Comparison of ENCODE assay signal across 17 mouse cellular contexts in genomic region chr1:173329185-173329584, GRCm38 (mm10). TPM values are rescaled to one million over a fixed set of nuclear protein-coding genes. Genes with fewer than 3 reads are reported as not detected.
A peak's percentile ranks its signal among the peaks of the same experiment; 100 is the strongest.
DNase-seq lines count a peak whose midpoint lies in the region; ATAC-seq and TF ChIP-seq lines count a peak whose summit lies in the region.
"Had no signal": no experiment of that assay in that cellular context is flagged by ENCODE, and none has a peak within 500 bp of the region (broad histone marks: within the 10 kb centered on the region; RNA-seq: fewer than 3 reads in every experiment).

No protein-coding gene starts in this region.

- no peak overlapping the region for H3K9ac ChIP-seq in midbrain, embryonic 14.5 days (replicated peaks; ENCODE audit: low read length)
- no peak overlapping the region for H3K9ac ChIP-seq in midbrain, embryonic 11.5 days (ENCODE audit: low read length)
- H3K9ac ChIP-seq in liver, embryonic 13.5 days: peak overlapping the region; percentile 89
- H3K9ac ChIP-seq: forebrain, embryonic 15.5 days had no signal

- TF ChIP-seq CTCF in gastrocnemius, adult 2 months (IDR thresholded peaks at IDR 0.05): no peak

- no peak for DNase-seq in gastrocnemius, adult 2 months
- DNase-seq in gastrocnemius, postnatal 25 days: no peak
- no peak for DNase-seq in midbrain, embryonic 14.5 days
- no peak for DNase-seq in midbrain, embryonic 11.5 days (ENCODE audit: low spot score, missing footprints)
- DNase-seq in liver, embryonic 13.5 days: peak; percentile 68
- DNase-seq in skeletal muscle tissue, adult 2 months (ENCODE audit: low read depth, low spot score): peak; percentile 28
- no peak for DNase-seq in embryonic facial prominence, embryonic 10.5 days (ENCODE audit: low spot score)
- DNase-seq in spleen, postnatal 14 days (ENCODE audit: low spot score in 2 of 2): no peak
- DNase-seq: adrenal gland, adult 8-10 months; cerebellum, adult 11 months; heart, adult 18-20 months; kidney, adult 18-20 months had no signal

- H3K27ac ChIP-seq in gastrocnemius, adult 2 months: 0 out of 2 replicates have a peak overlapping the region, but pooled peaks have one; percentile 28
- peak overlapping the region; percentile 54; the same call in 1 of the 2 replicates for H3K27ac ChIP-seq in midbrain, embryonic 14.5 days (replicated peaks; ENCODE audit: low read depth, low read length)
- H3K27ac ChIP-seq in midbrain, embryonic 11.5 days (ENCODE audit: low read depth, low read length): no peak overlapping the region
- peak overlapping the region; percentile 98 for H3K27ac ChIP-seq in liver, embryonic 13.5 days
- H3K27ac ChIP-seq in embryonic facial prominence, embryonic 10.5 days (replicated peaks): no peak overlapping the region
- H3K27ac ChIP-seq: forebrain, embryonic 15.5 days had no signal

- no peaks in the 10 kb centered on the region for H3K9me3 ChIP-seq in midbrain, embryonic 14.5 days (ENCODE audit: control insufficient read depth, low read length)
- no peaks in the 10 kb centered on the region for H3K9me3 ChIP-seq in midbrain, embryonic 11.5 days (ENCODE audit: control insufficient read depth, low read length)
- no peaks in the 10 kb centered on the region for H3K9me3 ChIP-seq in liver, embryonic 13.5 days (replicated peaks)
- no peaks in the 10 kb centered on the region for H3K9me3 ChIP-seq in embryonic facial prominence, embryonic 10.5 days
- H3K9me3 ChIP-seq: forebrain, embryonic 15.5 days had no signal

- peak; percentile 15; the same call in 1 of the 2 replicates for ATAC-seq in midbrain, embryonic 14.5 days (ENCODE audit: low FRiP score, low TSS enrichment)
- ATAC-seq in midbrain, embryonic 11.5 days (ENCODE audit: low FRiP score): no peak
- peak; percentile 39 for ATAC-seq in liver, embryonic 13.5 days (ENCODE audit: low read depth)
- ATAC-seq: lung, postnatal 0 days had no signal

- intact Hi-C loops in gastrocnemius, adult 2 months (cut with DNase I): no loop called here

- H3K4me3 ChIP-seq in gastrocnemius, adult 2 months: no peak overlapping the region
- H3K4me3 ChIP-seq in midbrain, embryonic 14.5 days (replicated peaks; ENCODE audit: low read depth, low read length): no peak overlapping the region
- H3K4me3 ChIP-seq in midbrain, embryonic 11.5 days (ENCODE audit: low read depth, low read length): no peak overlapping the region
- H3K4me3 ChIP-seq in liver, embryonic 13.5 days (replicated peaks): peak overlapping the region; percentile 78
- no peak overlapping the region for H3K4me3 ChIP-seq in embryonic facial prominence, embryonic 10.5 days
- H3K4me3 ChIP-seq: forebrain, embryonic 15.5 days; myocyte had no signal

- no peak overlapping the region for H3K4me2 ChIP-seq in midbrain, embryonic 14.5 days (ENCODE audit: low read length)
- H3K4me2 ChIP-seq in midbrain, embryonic 11.5 days: no peak overlapping the region
- H3K4me2 ChIP-seq in liver, embryonic 13.5 days: peak overlapping the region; percentile 78
- H3K4me2 ChIP-seq: forebrain, embryonic 15.5 days had no signal

- no peaks in the 10 kb centered on the region for H3K4me1 ChIP-seq in midbrain, embryonic 14.5 days (ENCODE audit: control insufficient read depth, insufficient read depth, low read length)
- no peaks in the 10 kb centered on the region for H3K4me1 ChIP-seq in midbrain, embryonic 11.5 days (ENCODE audit: control insufficient read depth, insufficient read depth, low read length)
- peaks cover 88% of the 10 kb centered on the region for H3K4me1 ChIP-seq in liver, embryonic 13.5 days (replicated peaks)
- H3K4me1 ChIP-seq in embryonic facial prominence, embryonic 10.5 days: no peaks in the 10 kb centered on the region

- H3K36me3 ChIP-seq in midbrain, embryonic 14.5 days (ENCODE audit: control insufficient read depth, insufficient read depth, low read length): no peaks in the 10 kb centered on the region
- H3K36me3 ChIP-seq in midbrain, embryonic 11.5 days (ENCODE audit: control insufficient read depth, insufficient read depth, low read length): no peaks in the 10 kb centered on the region
- no peaks in the 10 kb centered on the region for H3K36me3 ChIP-seq in liver, embryonic 13.5 days
- H3K36me3 ChIP-seq in embryonic facial prominence, embryonic 10.5 days (replicated peaks): no peaks in the 10 kb centered on the region
- H3K36me3 ChIP-seq: forebrain, embryonic 15.5 days had no signal

- no peaks in the 10 kb centered on the region for H3K27me3 ChIP-seq in midbrain, embryonic 14.5 days (ENCODE audit: control insufficient read depth, insufficient read depth, low read length)
- no peaks in the 10 kb centered on the region for H3K27me3 ChIP-seq in midbrain, embryonic 11.5 days (ENCODE audit: control insufficient read depth, insufficient read depth, low read length)
- H3K27me3 ChIP-seq in liver, embryonic 13.5 days: no peaks in the 10 kb centered on the region
- H3K27me3 ChIP-seq in embryonic facial prominence, embryonic 10.5 days (replicated peaks; ENCODE audit: low read depth, poor library complexity, severe bottlenecking): no peaks in the 10 kb centered on the region
- H3K27me3 ChIP-seq: forebrain, embryonic 15.5 days had no signal

- whole genome bisulfite sequencing in midbrain, embryonic 14.5 days: 48% methylated on average over 4 of the region's 4 CpGs
- 56% methylated on average over 4 of the region's 4 CpGs for WGBS in midbrain, embryonic 11.5 days
- 6% methylated on average over 4 of the region's 4 CpGs for WGBS in liver, embryonic 13.5 days (ENCODE audit: insufficient replicate concordance)
- WGBS in embryonic facial prominence, embryonic 10.5 days: 46% methylated on average over 4 of the region's 4 CpGs

RNA-seq across cellular contexts. Expression of gene Ackr1, which starts 4.4 kb away (rescaled TPM):
- total RNA-seq in gastrocnemius, adult 2 months (2021): 1 to 10 TPM; 2.5 to 3.0 TPM
- 1 to 10 TPM; 3.4 to 5.2 TPM for total RNA-seq in gastrocnemius, postnatal 25 days (2021)
- 23.9 and 31.0 TPM in 2 replicates for polyA plus RNA-seq in midbrain, embryonic 14.5 days (2014; fragmentation: Nextera tagmentation; extraction: Ambion mirVana)
- polyA plus RNA-seq in midbrain, embryonic 11.5 days (2014; fragmentation: Nextera tagmentation; extraction: Ambion mirVana): 3.5 and 5.4 TPM in 2 replicates
- polyA plus RNA-seq in liver, embryonic 13.5 days (2015; fragmentation: Nextera tagmentation; extraction: Ambion mirVana): 61.5 and 68.9 TPM in 2 replicates
- 1.2 and 1.6 TPM in 2 replicates for polyA plus RNA-seq in embryonic facial prominence, embryonic 10.5 days (2016; fragmentation: Nextera tagmentation; extraction: Ambion mirVana)
- polyA plus RNA-seq: myocyte had no signal

RNA-seq across cellular contexts. Expression of gene Aim2, which starts 21.5 kb away (rescaled TPM):
- total RNA-seq in gastrocnemius, adult 2 months (2021): under 1 TPM; 0.11 to 0.28 TPM
- total RNA-seq in gastrocnemius, postnatal 25 days (2021): under 1 TPM; 0.46 to 0.56 TPM
- 0.84 and 2.4 TPM in 2 replicates for polyA plus RNA-seq in midbrain, embryonic 14.5 days (2014; fragmentation: Nextera tagmentation; extraction: Ambion mirVana)
- 4.1 and 6.6 TPM in 2 replicates for polyA plus RNA-seq in midbrain, embryonic 11.5 days (2014; fragmentation: Nextera tagmentation; extraction: Ambion mirVana)
- polyA plus RNA-seq in liver, embryonic 13.5 days (2015; fragmentation: Nextera tagmentation; extraction: Ambion mirVana): 4.3 and 5.1 TPM in 2 replicates
- 3.8 and 3.9 TPM in 2 replicates for polyA plus RNA-seq in embryonic facial prominence, embryonic 10.5 days (2016; fragmentation: Nextera tagmentation; extraction: Ambion mirVana)

RNA-seq across cellular contexts. Expression of gene Cadm3, which starts 38.3 kb away (rescaled TPM):
- 10 to 100 TPM in 1 of 2 experiments, 1 to 10 TPM in 1; 7.2 to 12.2 TPM for total RNA-seq in gastrocnemius, adult 2 months (2021)
- 10 to 100 TPM in 1 of 2 experiments, 1 to 10 TPM in 1; 9.9 to 11.4 TPM for total RNA-seq in gastrocnemius, postnatal 25 days (2021)
- polyA plus RNA-seq in midbrain, embryonic 14.5 days (2014; fragmentation: Nextera tagmentation; extraction: Ambion mirVana): 125 and 140 TPM in 2 replicates
- 19.4 and 22.9 TPM in 2 replicates for polyA plus RNA-seq in midbrain, embryonic 11.5 days (2014; fragmentation: Nextera tagmentation; extraction: Ambion mirVana)
- polyA plus RNA-seq in liver, embryonic 13.5 days (2015; fragmentation: Nextera tagmentation; extraction: Ambion mirVana): 1.1 and 1.5 TPM in 2 replicates
- 1.6 and 2.0 TPM in 2 replicates for polyA plus RNA-seq in embryonic facial prominence, embryonic 10.5 days (2016; fragmentation: Nextera tagmentation; extraction: Ambion mirVana)

RNA-seq across cellular contexts. Expression of gene Mptx2, which starts 51.6 kb away (rescaled TPM):
- not detected for total RNA-seq in gastrocnemius, adult 2 months (2021)
- not detected for total RNA-seq in gastrocnemius, postnatal 25 days (2021)
- not detected in 2 replicates for polyA plus RNA-seq in midbrain, embryonic 14.5 days (2014; fragmentation: Nextera tagmentation; extraction: Ambion mirVana)
- polyA plus RNA-seq in midbrain, embryonic 11.5 days (2014; fragmentation: Nextera tagmentation; extraction: Ambion mirVana): not detected in 2 replicates
- polyA plus RNA-seq in liver, embryonic 13.5 days (2015; fragmentation: Nextera tagmentation; extraction: Ambion mirVana): not detected in 2 replicates
- not detected in 2 replicates for polyA plus RNA-seq in embryonic facial prominence, embryonic 10.5 days (2016; fragmentation: Nextera tagmentation; extraction: Ambion mirVana)
- total RNA-seq: adrenal gland, adult 8-10 months; heart, adult 18-20 months; left cerebral cortex, postnatal 36 days had no signal
- polyA plus RNA-seq: forebrain, embryonic 15.5 days; lung, postnatal 0 days; myocyte; testis, adult 2 months had no signal

Comparison
In these comparisons a context has a peak if more than half of its experiments do, and no peak if none do; other contexts are left out.
1. H3K27ac ChIP-seq: peak in gastrocnemius, adult 2 months (single experiment), midbrain, embryonic 14.5 days (single experiment) and liver, embryonic 13.5 days (single experiment); none in midbrain, embryonic 11.5 days (single experiment) and embryonic facial prominence, embryonic 10.5 days (single experiment).
2. DNase-seq: peak in liver, embryonic 13.5 days (single experiment) and skeletal muscle tissue, adult 2 months (single experiment); none in gastrocnemius, adult 2 months (single experiment), gastrocnemius, postnatal 25 days (single experiment), midbrain, embryonic 14.5 days (single experiment), midbrain, embryonic 11.5 days (single experiment), embryonic facial prominence, embryonic 10.5 days (single experiment) and spleen, postnatal 14 days (0 of 2).